Mouse (Mus musculus) heart, adult 2 months (tissue): Measurements from ENCODE around the gene Gzmf.
"Not testable (repeated sequence)": the region's sequence is repeated elsewhere in the genome, so short reads cannot be mapped to it uniquely, and the experiment has no call there.

Experiments used
- CTCF ChIP-seq: fragments of 200-600 bp; IDR thresholded peaks from 2 replicates; pipeline ENCODE4 v1.8.1; 2022; ENCODE audit warnings: antibody characterized with exemption, mild to moderate bottlenecking, moderate library complexity
- EP300 ChIP-seq: fragments of 200-500 bp; IDR thresholded peaks from 2 replicates; pipeline ENCODE4 v1.6.1; 2011; ENCODE audit warnings: low read depth, low read length, control low read depth; ENCODE audit not compliant: insufficient read depth
- POLR2A ChIP-seq: fragments of 200-500 bp; IDR thresholded peaks from 2 replicates; pipeline ENCODE4 v1.6.1; 2011; ENCODE audit warnings: mild to moderate bottlenecking, low read depth, low read length, control low read depth; ENCODE audit not compliant: insufficient read depth

DNA sequence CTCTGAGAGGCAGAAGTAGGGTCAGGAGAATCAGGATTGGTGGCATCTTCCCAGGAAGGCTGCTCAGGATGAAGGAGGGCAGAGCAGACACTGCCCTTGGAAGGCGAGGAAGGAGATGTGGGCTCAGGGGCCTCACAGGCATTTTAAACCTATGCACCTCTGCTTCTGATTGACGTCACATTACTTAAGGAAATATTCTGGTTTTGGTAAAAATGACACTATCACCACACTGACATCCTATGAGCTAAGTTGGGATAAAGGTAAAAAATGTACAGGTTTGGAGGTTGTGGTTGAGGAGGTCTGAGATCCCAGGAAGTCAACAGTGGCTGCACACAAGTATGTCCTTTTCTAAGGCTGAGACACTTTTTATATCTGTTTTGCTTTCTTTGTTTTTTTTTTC is 51.7 kb downstream of the Gzmf start, which contains the start of gene Gzmg:
- not testable (repeated sequence) for TF ChIP-seq EP300, POLR2A, CTCF
